Comparison of ENCODE assay signal across 8 mouse cellular contexts in the genomic region with DNA sequence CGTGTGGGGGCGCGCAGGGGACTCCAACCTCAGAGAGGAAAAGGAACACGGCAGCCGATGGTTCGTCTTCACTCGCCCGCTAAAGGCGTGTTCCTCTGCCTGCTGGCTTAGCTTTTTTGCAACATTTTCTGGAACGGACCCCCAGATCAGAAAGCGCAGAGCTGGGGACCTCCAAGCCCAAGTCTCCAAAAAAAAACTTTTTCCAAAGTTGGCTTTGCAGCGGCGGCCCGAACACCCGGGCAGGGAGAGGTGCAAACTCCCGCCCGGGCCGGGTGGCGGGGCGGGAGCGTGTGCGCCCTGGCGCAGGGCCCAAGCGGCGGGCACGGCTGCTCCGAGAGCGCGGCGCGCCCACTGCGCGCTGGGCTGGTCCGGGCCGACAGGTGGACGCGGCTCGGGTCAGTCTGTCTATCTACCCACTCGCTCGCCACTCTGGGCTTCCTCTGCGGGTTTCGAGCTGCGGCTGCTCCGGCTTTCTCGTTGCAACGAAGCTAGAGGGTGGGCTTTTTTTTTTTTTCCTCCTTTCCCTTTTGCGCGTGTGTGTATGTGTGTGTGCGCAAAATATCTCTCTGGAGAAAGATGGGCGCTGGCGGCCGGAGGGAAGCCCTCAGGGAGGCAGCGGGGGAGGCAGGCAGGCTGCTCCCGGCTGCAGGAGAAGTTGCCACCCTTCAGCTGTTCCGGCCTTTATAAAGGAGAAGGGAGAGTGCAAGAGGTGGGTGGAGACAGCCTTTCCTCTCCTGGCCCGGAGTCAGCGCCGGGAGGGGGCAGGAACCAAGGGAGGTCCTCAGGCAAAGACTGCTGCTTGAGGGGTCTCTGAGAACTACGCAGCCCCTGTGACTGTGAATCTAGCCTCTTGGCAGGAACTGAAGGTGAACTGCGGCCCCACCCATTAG. TPM values are rescaled to one million over a fixed set of nuclear protein-coding genes. Genes with fewer than 3 reads are reported as not detected.
DNase-seq lines count a peak whose midpoint lies in the region; ATAC-seq and TF ChIP-seq lines count a peak whose summit lies in the region.

TSS of gene Pdgfb (minus strand) at position 657 of the 890 bp plus-strand sequence.

- no peak for TF ChIP-seq CTCF in C2C12 (IDR thresholded peaks at IDR 0.05; ENCODE audit: control insufficient read depth, insufficient read depth, insufficient read length)
- no peak for TF ChIP-seq CTCF in bone marrow, adult 2 months (IDR thresholded peaks at IDR 0.05; ENCODE audit: control insufficient read depth, insufficient read depth, low read length)

- H3K4me3 ChIP-seq in C2C12 (ENCODE audit: insufficient read depth, poor library complexity, severe bottlenecking): peak within 1 kb of the TSS; percentile 89
- H3K4me3 ChIP-seq in bone marrow, adult 2 months (replicated peaks; ENCODE audit: control insufficient read depth, low read depth, low read length): peak within 1 kb of the TSS; percentile 49
- peak within 1 kb of the TSS; percentile 55 for H3K4me3 ChIP-seq in forebrain, embryonic 15.5 days
- H3K4me3 ChIP-seq in neural tube, embryonic 15.5 days (replicated peaks): peak within 1 kb of the TSS; percentile 67

- H3K4me2 ChIP-seq in forebrain, embryonic 15.5 days (replicated peaks): peak within 1 kb of the TSS; percentile 95
- H3K4me2 ChIP-seq in neural tube, embryonic 15.5 days: peak within 1 kb of the TSS; percentile 92

- peak; percentile 74 to 76 for DNase-seq in heart, postnatal 10 days
- DNase-seq in kidney, postnatal 4 days: peak; percentile 78 to 84
- peak; percentile 86 to 88 for DNase-seq in lung, adult 18-20 months
- DNase-seq in urinary bladder, postnatal 14 days (ENCODE audit: low spot score): no peak

- H3ac ChIP-seq in C2C12 (ENCODE audit: control insufficient read depth, insufficient read length, low read depth): peak within 1 kb of the TSS; percentile 88

- ATAC-seq in forebrain, embryonic 15.5 days (replicated peaks): no peak
- ATAC-seq in neural tube, embryonic 15.5 days (ENCODE audit: low FRiP score): no peak

- H3K4me1 ChIP-seq in bone marrow, adult 2 months (ENCODE audit: control insufficient read depth, insufficient read depth, low read length): no peaks in the 10 kb centered on the region
- H3K4me1 ChIP-seq in forebrain, embryonic 15.5 days: peaks cover 57% of the 10 kb centered on the region
- H3K4me1 ChIP-seq in neural tube, embryonic 15.5 days: peaks cover 49% of the 10 kb centered on the region

- H3K79me2 ChIP-seq in C2C12 (ENCODE audit: control insufficient read depth, insufficient read depth): peaks cover 50% of the 10 kb centered on the region

- H3K27me3 ChIP-seq in C2C12 (ENCODE audit: control insufficient read depth, insufficient read depth, insufficient read length): no peaks in the 10 kb centered on the region
- peaks cover 61% of the 10 kb centered on the region for H3K27me3 ChIP-seq in forebrain, embryonic 15.5 days
- peaks cover 51% of the 10 kb centered on the region for H3K27me3 ChIP-seq in neural tube, embryonic 15.5 days (replicated peaks)

- H3K36me3 ChIP-seq in C2C12 (ENCODE audit: control insufficient read depth, insufficient read depth): peaks cover 3% of the 10 kb centered on the region
- H3K36me3 ChIP-seq in forebrain, embryonic 15.5 days: no peaks in the 10 kb centered on the region
- H3K36me3 ChIP-seq in neural tube, embryonic 15.5 days: no peaks in the 10 kb centered on the region

- peaks cover 29% of the 10 kb centered on the region for H3K79me3 ChIP-seq in C2C12 (ENCODE audit: low read depth)

- intact Hi-C loops in heart, postnatal 10 days (cut with DNase I): loop anchor here (1.0 to 2.0 kb wide), 2 partner anchors 37 to 58 kb away; no protein-coding TSS in a partner anchor

- H3K9me3 ChIP-seq in forebrain, embryonic 15.5 days: no peaks in the 10 kb centered on the region
- H3K9me3 ChIP-seq in neural tube, embryonic 15.5 days (replicated peaks): no peaks in the 10 kb centered on the region

- WGBS in bone marrow, adult 2 months: under 1% methylated on average over 60 of the region's 60 CpGs
- under 1% methylated on average over 59 of the region's 60 CpGs for WGBS in forebrain, embryonic 15.5 days
- under 1% methylated on average over 60 of the region's 60 CpGs for WGBS in neural tube, embryonic 15.5 days

- peak; percentile 73 for TF ChIP-seq POLR2A in bone marrow, adult 2 months (IDR thresholded peaks at IDR 0.05; ENCODE audit: borderline replicate concordance, control insufficient read depth, low read depth, low read length)

- H3K27ac ChIP-seq in bone marrow, adult 2 months (ENCODE audit: control insufficient read depth, insufficient read depth, low read depth, low read length, poor library complexity): peak within 1 kb of the TSS; percentile 36; the same call in 1 of the 2 replicates
- H3K27ac ChIP-seq in forebrain, embryonic 15.5 days (replicated peaks): no peak within 1 kb of the TSS
- H3K27ac ChIP-seq in neural tube, embryonic 15.5 days (replicated peaks): peak within 1 kb of the TSS; percentile 82

- peak within 1 kb of the TSS; percentile 40 for H3K9ac ChIP-seq in forebrain, embryonic 15.5 days (replicated peaks)
- peak within 1 kb of the TSS; percentile 72 for H3K9ac ChIP-seq in neural tube, embryonic 15.5 days (replicated peaks)

TF ChIP-seq in C2C12, 6 proteins besides CTCF, POLR2A, EP300 and RAD21:
- TF ChIP-seq CEBPB (IDR thresholded peaks at IDR 0.05; ENCODE audit: low read depth) (no peak), USF1 (IDR thresholded peaks at IDR 0.05; ENCODE audit: low read depth) (no peak), MYOD1 (IDR thresholded peaks at IDR 0.05; ENCODE audit: control insufficient read depth, insufficient read length, low read depth) (peak; percentile 26), MAX (IDR thresholded peaks at IDR 0.05) (peak; percentile 60), MYOG (IDR thresholded peaks at IDR 0.05; ENCODE audit: control insufficient read depth, extremely low read depth, insufficient read length) (no peak), FOSL1 (IDR thresholded peaks at IDR 0.05; ENCODE audit: insufficient read depth, low read length, poor library complexity, severe bottlenecking) (no peak)

RNA-seq across cellular contexts. Expression of gene Pdgfb, which starts in this region (rescaled TPM):
- 27.2 TPM for polyA plus RNA-seq in C2C12 (2012; fragmentation: generic; extraction: Trizol)
- 4.1 and 7.8 TPM in 2 replicates for polyA plus RNA-seq in bone marrow, adult 2 months (2011; ENCODE audit: insufficient read depth, insufficient read length, low replicate concordance, missing spikeins)
- polyA plus RNA-seq in forebrain, embryonic 15.5 days (2015; fragmentation: Nextera tagmentation; extraction: Ambion mirVana): 3.0 and 3.3 TPM in 2 replicates
- 10 to 100 TPM; 49.2 to 56.2 TPM for total RNA-seq in heart, postnatal 10 days (2021)
- polyA plus RNA-seq in neural tube, embryonic 15.5 days (2015; fragmentation: Nextera tagmentation; extraction: Ambion mirVana): 6.5 and 7.0 TPM in 2 replicates
